Mouse (Mus musculus) adrenal gland, adult 18-20 months (tissue): ENCODE data around the gene Fam198b. TPM values are rescaled to one million over a fixed set of nuclear protein-coding genes. Genes with fewer than 3 reads are reported as not detected.

Source experiments
- DNase-seq, 2 experiments: peaks; one replicate each; pipeline ENCODE4 v3.0.0; 2021 to 2022; ENCODE audit warnings: low spot score in 2 of 2
- total RNA-seq, 2 experiments: library from RNA; stranded (reverse); gene quantifications; 1 replicate in 1 of 2; 2 replicates in 1 of 2; pipeline ENCODE4 v1.2.3; 2021

Fam198b gene
- total RNA-seq, 2 experiments from 2014 or later = 7.4 to 7.8 TPM

- peak; percentile 48 to 60 for DNase-seq
Observed at GRCm38 (mm10) chr3:79884761-79885189, 442 bp downstream of the Fam198b start.

DNA sequence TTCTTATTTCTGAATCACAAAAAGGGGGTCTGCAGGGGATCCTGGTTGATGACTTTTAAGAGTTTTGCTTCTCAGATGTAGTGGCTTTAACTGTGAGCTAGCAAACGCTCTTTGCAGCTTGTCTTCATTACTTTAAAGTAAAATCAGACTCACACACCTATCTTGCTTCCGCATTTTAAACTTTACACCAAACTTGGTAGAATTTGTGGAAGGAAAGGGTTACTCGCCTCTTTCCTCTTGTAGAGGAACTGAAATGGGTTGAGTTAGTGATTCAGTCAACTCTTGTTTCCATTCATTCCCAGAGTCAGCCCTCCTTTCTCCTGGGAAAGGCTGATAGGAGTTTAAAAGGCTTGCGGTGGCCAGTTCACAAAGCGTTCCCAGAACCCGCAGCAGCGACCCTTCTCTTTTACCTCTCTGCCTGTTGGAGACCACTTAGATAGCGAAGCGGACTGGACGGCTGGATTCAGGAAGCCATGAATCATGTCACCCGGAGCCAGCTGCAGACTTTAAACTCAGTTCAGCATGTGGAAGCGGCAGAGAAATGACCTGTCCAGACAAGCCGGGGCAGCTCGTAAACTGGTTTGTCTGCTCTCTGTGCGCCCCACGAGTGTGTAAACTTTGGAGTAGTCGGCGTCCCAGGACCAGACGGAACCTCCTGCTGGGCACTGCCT, 1.5 kb downstream of the Fam198b start:
- DNase-seq = peak; percentile 32 to 40

- peak in 1 of 2 experiments; percentile 38 for DNase-seq
Observed at GRCm38 (mm10) chr3:79886357-79887091, 2.2 kb downstream of the Fam198b start.

DNA sequence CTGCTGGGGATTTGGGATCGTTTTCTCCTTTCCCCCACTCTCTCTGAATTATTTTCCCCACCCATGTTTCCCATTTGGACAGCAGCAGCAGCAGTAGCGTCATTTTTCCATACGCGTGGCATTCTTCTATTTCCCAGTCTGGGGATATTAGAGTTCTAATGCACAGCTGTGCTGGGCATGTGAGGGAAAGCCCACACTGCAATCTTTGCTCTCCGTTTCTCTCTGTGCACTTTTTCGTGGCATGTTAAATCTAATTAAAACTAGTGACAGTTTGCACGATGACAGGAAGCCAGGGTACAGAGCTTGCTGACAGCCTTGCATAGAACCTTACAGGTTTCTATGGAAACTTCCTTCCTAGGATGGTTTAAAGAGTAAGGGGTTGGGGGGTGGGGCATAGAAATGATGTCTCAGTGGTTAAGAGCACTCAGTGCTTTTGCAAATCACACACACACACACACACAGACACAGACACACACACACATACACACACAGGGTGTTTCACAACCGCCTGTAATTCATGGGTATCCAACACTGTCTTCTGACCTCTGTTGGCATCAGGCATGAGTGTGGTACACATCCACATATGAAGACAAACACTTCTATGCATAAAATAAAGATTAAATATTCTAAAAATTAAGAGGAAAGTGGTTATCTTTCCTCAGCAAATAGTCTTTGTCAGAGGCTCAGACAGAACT, 3.0 kb downstream of the Fam198b start:
- DNase-seq = no peak

DNA sequence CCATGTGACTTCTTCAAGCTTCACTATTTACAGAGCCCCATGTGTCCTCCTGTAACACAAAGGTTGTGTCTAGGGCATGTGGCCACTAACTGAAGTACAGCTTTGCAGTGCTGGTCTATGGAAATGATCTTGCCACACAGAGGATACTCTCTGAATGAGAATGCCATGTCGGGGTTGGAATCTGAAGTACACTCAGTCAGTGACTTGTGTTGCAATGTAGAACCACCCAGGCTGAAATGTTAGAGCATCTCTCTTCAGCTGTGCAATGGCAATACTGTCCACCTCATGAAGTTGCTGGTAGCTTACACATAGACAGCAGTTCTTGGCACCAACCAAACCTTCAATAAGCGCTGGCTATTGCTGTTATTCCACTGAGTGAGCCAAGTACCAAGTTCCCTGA, 3.6 kb downstream of the Fam198b start:
- DNase-seq = no peak

GRCm38 (mm10) chr3:79897534-79898370, 13.4 kb downstream of the Fam198b start:
- DNase-seq = no peak

- DNase-seq = no peak
Observed at GRCm38 (mm10) chr3:79898514-79898913, 14.2 kb downstream of the Fam198b start.

GRCm38 (mm10) chr3:79899906-79900305, 15.6 kb downstream of the Fam198b start:
- DNase-seq = no peak

- no peak for DNase-seq
Observed at GRCm38 (mm10) chr3:79900502-79900901, 16.2 kb downstream of the Fam198b start.

DNA sequence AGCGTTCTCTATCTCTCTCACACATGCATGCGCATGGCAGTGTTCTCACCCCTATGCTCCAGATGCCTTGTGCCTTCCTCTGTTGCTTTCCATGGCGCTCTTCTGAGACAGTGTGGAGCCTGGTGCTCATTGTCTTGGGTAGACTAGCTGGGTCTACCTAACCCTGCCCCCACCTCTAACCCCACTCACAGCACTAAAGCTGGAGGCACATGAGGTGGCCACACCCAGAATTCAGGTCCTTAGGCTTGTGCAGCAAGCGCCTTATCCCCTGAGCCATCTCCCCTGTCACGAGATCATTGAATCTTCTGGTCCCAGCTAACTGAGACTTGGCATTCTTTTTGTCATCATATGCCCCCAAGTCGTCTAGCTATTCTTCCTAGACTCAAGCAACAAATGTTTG, 17.0 kb downstream of the Fam198b start:
- no peak for DNase-seq

DNA sequence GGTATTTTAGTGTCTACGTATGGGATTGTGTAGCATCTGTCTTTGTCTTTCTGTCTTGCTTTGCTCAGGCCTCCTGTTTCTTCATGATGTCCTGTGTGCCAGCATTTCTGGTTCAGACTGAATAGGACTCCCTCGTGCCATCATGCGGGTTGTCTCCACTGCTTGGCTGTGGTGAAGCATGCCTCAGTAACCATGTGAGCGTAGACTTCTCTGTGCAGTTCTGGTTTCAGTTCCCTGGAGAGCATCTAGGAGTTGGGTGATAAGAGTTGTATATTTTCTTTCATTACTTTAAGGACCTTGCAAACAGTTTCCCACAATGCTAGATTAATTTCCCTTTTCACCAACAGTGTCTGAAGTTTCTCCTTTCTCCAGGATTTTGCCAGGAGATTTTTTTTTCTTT, 17.4 kb downstream of the Fam198b start:
- no peak for DNase-seq

DNA sequence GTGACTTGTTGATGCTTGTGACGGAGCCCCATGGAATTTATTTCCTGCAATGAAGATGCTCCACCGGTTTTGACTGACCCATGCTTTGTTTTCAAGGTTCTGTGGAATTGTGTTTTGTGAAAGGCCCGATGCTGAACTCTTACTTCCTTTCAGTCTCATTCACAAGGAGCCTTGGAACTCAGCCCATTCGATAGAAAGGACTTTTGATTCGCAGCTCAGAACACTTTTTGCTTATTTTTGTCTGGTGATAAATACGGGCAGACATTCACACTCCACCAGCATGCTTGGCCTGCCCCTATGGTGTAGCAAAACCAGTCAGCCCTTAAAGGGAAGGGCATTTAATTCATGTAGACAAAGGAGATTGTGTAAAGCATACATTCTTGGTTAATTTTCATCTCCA, 19.5 kb downstream of the Fam198b start:
- no peak for DNase-seq

GRCm38 (mm10) chr3:79904238-79904757, 20.0 kb downstream of the Fam198b start:
- no peak for DNase-seq

DNA sequence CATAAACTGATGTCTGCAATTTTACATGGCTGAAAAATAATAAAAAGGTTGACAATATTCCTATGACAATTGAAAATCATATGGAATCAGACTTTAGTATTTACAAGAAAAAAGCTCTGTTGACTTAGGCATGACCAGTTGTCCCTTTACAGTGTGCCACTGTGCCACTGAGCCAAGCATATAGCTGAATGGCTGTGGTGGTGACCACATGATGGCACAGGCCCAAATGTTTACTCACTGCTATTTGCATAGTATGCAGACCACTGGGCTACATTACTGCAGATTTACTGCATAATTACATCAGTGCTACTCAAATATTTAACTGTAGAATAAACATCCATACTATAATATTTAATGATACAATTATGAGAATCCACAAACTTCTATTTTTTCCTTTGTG, 21.1 kb downstream of the Fam198b start:
- DNase-seq = no peak

- no peak for DNase-seq
Observed at GRCm38 (mm10) chr3:79906250-79907045, 22.1 kb downstream of the Fam198b start.

DNA sequence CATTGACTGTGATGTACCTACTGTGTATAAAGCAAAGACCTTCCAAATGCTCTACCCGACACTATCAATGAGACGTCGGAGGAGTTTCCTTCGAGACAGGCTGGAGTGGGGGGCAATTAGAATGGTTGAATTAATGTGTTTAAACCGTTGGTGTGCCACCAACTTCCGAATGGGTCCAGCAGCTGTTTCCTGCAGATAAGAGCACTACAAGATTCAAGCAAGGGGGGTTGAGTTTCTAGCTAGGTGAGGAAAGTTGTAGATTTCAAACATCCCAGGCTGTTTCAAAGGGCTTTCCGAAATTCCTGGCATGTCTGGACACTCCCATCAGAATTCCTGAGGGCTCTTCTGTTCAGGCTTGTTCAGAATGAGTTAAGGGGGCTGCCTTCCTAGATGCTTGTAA, 22.9 kb downstream of the Fam198b start:
- DNase-seq = no peak

GRCm38 (mm10) chr3:79910375-79911141, 26.2 kb downstream of the Fam198b start:
- no peak for DNase-seq

DNA sequence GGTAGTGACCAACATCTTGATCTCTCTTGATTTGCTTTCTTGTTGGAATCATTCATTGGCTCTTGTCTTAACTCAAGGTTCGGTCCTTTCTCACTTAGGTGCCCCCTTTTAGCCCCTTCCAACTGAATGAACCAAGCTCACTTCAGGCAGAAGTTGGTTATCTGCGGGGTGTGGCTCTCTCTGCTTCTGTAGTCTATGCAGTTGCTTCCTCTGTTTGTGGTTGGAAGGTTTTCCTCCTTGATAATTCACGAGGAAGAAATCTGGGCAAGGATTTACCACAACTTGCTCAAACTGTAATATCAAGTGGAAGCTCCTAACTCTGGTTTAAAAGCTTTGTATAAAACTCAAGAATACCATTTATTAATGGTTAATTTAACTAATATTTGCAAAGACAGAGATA, 26.8 kb downstream of the Fam198b start:
- DNase-seq = no peak

- no peak for DNase-seq
Observed at GRCm38 (mm10) chr3:79914012-79914411, 29.7 kb downstream of the Fam198b start.
